Mouse (Mus musculus): Measurements from ENCODE around the gene Ttyh3.

GRCm38 (mm10) chr5:140617714-140618113 lies 31.1 kb downstream of the Ttyh3 start:
- TF ChIP-seq CTCF (IDR thresholded peaks at IDR 0.05; ENCODE audit: low read depth, low read length), result no peak
- no peak for TF ChIP-seq POLR2AphosphoS5 (IDR thresholded peaks at IDR 0.05; ENCODE audit: insufficient replicate concordance, low read depth, low read length)
- no peak for TF ChIP-seq GATA2 (IDR thresholded peaks at IDR 0.05; ENCODE audit: borderline replicate concordance, low read depth, low read length)
- no peak for TF ChIP-seq TAL1 (conservative IDR thresholded peaks at IDR 0.05; ENCODE audit: low read depth, low read length)
- no peak for TF ChIP-seq GATA1 (IDR thresholded peaks at IDR 0.05; ENCODE audit: borderline replicate concordance, low read length)
